Comparison of ENCODE assay signal across 24 mouse cellular contexts in the genomic region with DNA sequence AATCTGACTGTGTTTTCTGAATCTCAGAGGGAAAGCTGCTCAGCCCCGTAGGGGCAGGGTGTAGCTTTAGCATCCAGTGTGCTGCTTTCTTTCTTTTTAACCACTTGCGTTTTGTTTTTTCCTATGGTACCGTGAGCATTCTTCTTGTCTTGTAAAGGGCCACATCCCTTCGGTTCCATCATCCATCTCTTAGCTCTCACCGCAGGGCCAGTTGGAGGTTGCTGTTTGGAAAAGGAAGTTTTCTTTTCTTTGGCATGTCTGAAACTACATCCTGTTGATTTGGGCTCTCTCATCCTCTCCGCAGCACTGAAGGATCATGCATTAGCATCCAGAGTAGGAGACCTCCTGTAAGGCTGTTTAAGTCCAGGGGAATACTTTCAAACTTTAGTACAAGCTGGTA. TPM values are rescaled to one million over a fixed set of nuclear protein-coding genes. Genes with fewer than 3 reads are reported as not detected.
DNase-seq lines count a peak whose midpoint lies in the region; ATAC-seq and TF ChIP-seq lines count a peak whose summit lies in the region.
"Had no signal": no experiment of that assay in that cellular context is flagged by ENCODE, and none has a peak within 500 bp of the region (broad histone marks: within the 10 kb centered on the region; RNA-seq: fewer than 3 reads in every experiment).

No protein-coding gene starts in this region.

- TF ChIP-seq CTCF in kidney, postnatal 0 days (IDR thresholded peaks at IDR 0.05; ENCODE audit: low read depth) = no peak
- no peak for TF ChIP-seq CTCF in brain, embryonic 14.5 days (IDR thresholded peaks at IDR 0.05; ENCODE audit: borderline replicate concordance, extremely low read depth, insufficient read depth, insufficient read length)
- TF ChIP-seq CTCF in embryonic fibroblast, embryonic 13.5 days (IDR thresholded peaks at IDR 0.05; ENCODE audit: borderline replicate concordance, insufficient read depth, low read length) = no peak

- no peak overlapping the region for H3K4me2 ChIP-seq in heart, embryonic 11.5 days
- H3K4me2 ChIP-seq in kidney, postnatal 0 days (ENCODE audit: low read length) = no peak overlapping the region
- H3K4me2 ChIP-seq: limb, embryonic 15.5 days; lung, embryonic 14.5 days; midbrain, embryonic 13.5 days; neural tube, embryonic 12.5 days had no signal

- no peak overlapping the region for H3K9ac ChIP-seq in heart, embryonic 11.5 days (ENCODE audit: low read depth, low read length)
- H3K9ac ChIP-seq in kidney, postnatal 0 days (ENCODE audit: low read depth, low read length) = no peak overlapping the region
- H3K9ac ChIP-seq: limb, embryonic 15.5 days; liver, embryonic 14.5 days; lung, embryonic 14.5 days; midbrain, embryonic 13.5 days; neural tube, embryonic 12.5 days had no signal

- no peaks in the 10 kb centered on the region for H3K9me3 ChIP-seq in heart, embryonic 11.5 days (replicated peaks; ENCODE audit: control insufficient read depth, low read length)
- no peaks in the 10 kb centered on the region for H3K9me3 ChIP-seq in heart, embryonic 10.5 days
- H3K9me3 ChIP-seq in kidney, postnatal 0 days (replicated peaks; ENCODE audit: low read length) = no peaks in the 10 kb centered on the region
- H3K9me3 ChIP-seq: limb, embryonic 15.5 days; megakaryocyte, embryonic 14.5 days; midbrain, embryonic 13.5 days; neural tube, embryonic 12.5 days had no signal

- DNase-seq in heart, embryonic 10.5 days (ENCODE audit: low spot score) = no peak
- peak; percentile 75 for DNase-seq in kidney, postnatal 0 days (ENCODE audit: low spot score)
- no peak for DNase-seq in kidney, postnatal 14 days
- peak; percentile 37 for DNase-seq in brain, embryonic 14.5 days (ENCODE audit: low read depth)
- DNase-seq in right cerebral cortex, postnatal 10 days (ENCODE audit: low spot score in 2 of 2) = no peak
- DNase-seq: adrenal gland, adult 2 months; cerebellum, adult 18-20 months; cerebellum, postnatal 14 days; layer of hippocampus, adult 9-11 months; left cerebral cortex, postnatal 4 days; lung, embryonic 14.5 days; right cerebral cortex, postnatal 25 days; spleen, adult 18-20 months had no signal

- H3K4me3 ChIP-seq in heart, embryonic 11.5 days (ENCODE audit: low read depth, low read length) = no peak overlapping the region
- no peak overlapping the region for H3K4me3 ChIP-seq in heart, embryonic 10.5 days
- no peak overlapping the region for H3K4me3 ChIP-seq in kidney, postnatal 0 days (replicated peaks; ENCODE audit: low read depth, low read length)
- H3K4me3 ChIP-seq in embryonic fibroblast, embryonic 13.5 days (ENCODE audit: insufficient read depth, low read length) = no peak overlapping the region
- H3K4me3 ChIP-seq: left cerebral cortex, adult 2 months; limb, embryonic 15.5 days; megakaryocyte, embryonic 14.5 days; midbrain, embryonic 13.5 days; neural tube, embryonic 12.5 days had no signal

- no peak for TF ChIP-seq POLR2A in brain, embryonic 14.5 days (IDR thresholded peaks at IDR 0.05; ENCODE audit: borderline replicate concordance, extremely low read depth, insufficient read depth, insufficient read length, poor library complexity, severe bottlenecking)
- TF ChIP-seq POLR2A in embryonic fibroblast, embryonic 13.5 days (IDR thresholded peaks at IDR 0.05; ENCODE audit: low read depth, low read length) = no peak

- no peaks in the 10 kb centered on the region for H3K36me3 ChIP-seq in heart, embryonic 11.5 days (ENCODE audit: control insufficient read depth, insufficient read depth, low read length)
- peaks cover 10% of the 10 kb centered on the region; the same call in 1 of the 2 replicates for H3K36me3 ChIP-seq in heart, embryonic 10.5 days
- no peaks in the 10 kb centered on the region for H3K36me3 ChIP-seq in kidney, postnatal 0 days (ENCODE audit: insufficient read depth, low read length)
- H3K36me3 ChIP-seq: limb, embryonic 15.5 days; midbrain, embryonic 13.5 days; neural tube, embryonic 12.5 days had no signal

- ATAC-seq in heart, embryonic 11.5 days (replicated peaks; ENCODE audit: insufficient number of reproducible peaks, low FRiP score, low TSS enrichment) = no peak
- no peak for ATAC-seq in kidney, postnatal 0 days (replicated peaks; ENCODE audit: low FRiP score, low read depth)
- ATAC-seq: hindbrain, postnatal 0 days; intestine, postnatal 0 days; midbrain, embryonic 13.5 days had no signal

- H3K27me3 ChIP-seq in heart, embryonic 11.5 days (ENCODE audit: control insufficient read depth, insufficient read depth, low read length) = no peaks in the 10 kb centered on the region
- no peaks in the 10 kb centered on the region for H3K27me3 ChIP-seq in heart, embryonic 10.5 days (ENCODE audit: insufficient read depth, poor library complexity, severe bottlenecking)
- H3K27me3 ChIP-seq in kidney, postnatal 0 days (ENCODE audit: insufficient read depth, low read length) = no peaks in the 10 kb centered on the region
- H3K27me3 ChIP-seq: limb, embryonic 15.5 days; megakaryocyte, embryonic 14.5 days; midbrain, embryonic 13.5 days; neural tube, embryonic 12.5 days had no signal

- H3K4me1 ChIP-seq in heart, embryonic 11.5 days (ENCODE audit: control insufficient read depth, insufficient read depth, low read length) = no peaks in the 10 kb centered on the region
- H3K4me1 ChIP-seq in heart, embryonic 10.5 days = peaks cover 12% of the 10 kb centered on the region; the same call in 1 of the 2 replicates
- no peaks in the 10 kb centered on the region for H3K4me1 ChIP-seq in kidney, postnatal 0 days (replicated peaks; ENCODE audit: insufficient read depth, low read length)
- no peaks in the 10 kb centered on the region; the same call in 1 of the 2 replicates for H3K4me1 ChIP-seq in embryonic fibroblast, embryonic 13.5 days (ENCODE audit: control insufficient read depth, insufficient read depth, low read length)
- H3K4me1 ChIP-seq: limb, embryonic 15.5 days; megakaryocyte, embryonic 14.5 days; midbrain, embryonic 13.5 days; neural tube, embryonic 12.5 days had no signal

- H3K27ac ChIP-seq in heart, embryonic 11.5 days (ENCODE audit: low read depth, low read length) = peak overlapping the region; percentile 29; the same call in 1 of the 2 replicates
- H3K27ac ChIP-seq in heart, embryonic 10.5 days = no peak overlapping the region
- H3K27ac ChIP-seq in kidney, postnatal 0 days = no peak overlapping the region
- H3K27ac ChIP-seq in embryonic fibroblast, embryonic 13.5 days (ENCODE audit: insufficient read depth, low read length) = peak overlapping the region; percentile 40; the same call in 1 of the 2 replicates
- H3K27ac ChIP-seq: hindbrain, postnatal 0 days; left cerebral cortex, adult 2 months; limb, embryonic 15.5 days; liver, embryonic 14.5 days; midbrain, embryonic 13.5 days; neural tube, embryonic 12.5 days had no signal

- 48% methylated on average over 6 of the region's 6 CpGs for WGBS in heart, embryonic 11.5 days (ENCODE audit: insufficient replicate concordance)
- WGBS in heart, embryonic 10.5 days = 42% methylated on average over 6 of the region's 6 CpGs
- WGBS in kidney, postnatal 0 days = 43% methylated on average over 6 of the region's 6 CpGs

RNA-seq across cellular contexts. Expression of a gene that starts 25.1 kb away (rescaled TPM):
- 7.9 and 11.0 TPM in 2 replicates for polyA plus RNA-seq in heart, embryonic 11.5 days (2014; fragmentation: Nextera tagmentation; extraction: Ambion mirVana)
- polyA plus RNA-seq in heart, embryonic 10.5 days (2016; fragmentation: Nextera tagmentation; extraction: Ambion mirVana) = 9.9 and 10.7 TPM in 2 replicates
- polyA plus RNA-seq in kidney, postnatal 0 days (2015; fragmentation: Nextera tagmentation; extraction: Ambion mirVana) = 12.5 and 13.2 TPM in 2 replicates
- 3.2 and 4.9 TPM in 2 replicates for polyA plus RNA-seq in brain, embryonic 14.5 days (2012; rRNA removed)
- polyA plus RNA-seq in embryonic fibroblast, embryonic 13.5 days (2011; ENCODE audit: insufficient read length, low read depth, missing spikeins) = 10.4 and 14.7 TPM in 2 replicates

RNA-seq across cellular contexts. Expression of a gene that starts 25.4 kb away (rescaled TPM):
- polyA plus RNA-seq in heart, embryonic 11.5 days (2014; fragmentation: Nextera tagmentation; extraction: Ambion mirVana) = 100 and 111 TPM in 2 replicates
- 24.0 and 70.2 TPM in 2 replicates for polyA plus RNA-seq in heart, embryonic 10.5 days (2016; fragmentation: Nextera tagmentation; extraction: Ambion mirVana)
- not detected in 2 replicates for polyA plus RNA-seq in kidney, postnatal 0 days (2015; fragmentation: Nextera tagmentation; extraction: Ambion mirVana)
- 0.16 and 0.25 TPM in 2 replicates for polyA plus RNA-seq in brain, embryonic 14.5 days (2012; rRNA removed)
- polyA plus RNA-seq in embryonic fibroblast, embryonic 13.5 days (2011; ENCODE audit: insufficient read length, low read depth, missing spikeins) = not detected in 2 replicates
- polyA plus RNA-seq: adrenal gland, adult 2 months; forebrain, embryonic 11.5 days; hindbrain, postnatal 0 days; liver, embryonic 14.5 days; midbrain, embryonic 13.5 days had no signal

Comparison
In these comparisons a context has a peak if more than half of its experiments do, and no peak if none do; other contexts are left out.
1. H3K27ac ChIP-seq: peak in heart, embryonic 11.5 days (single experiment) and embryonic fibroblast, embryonic 13.5 days (single experiment); none in heart, embryonic 10.5 days (single experiment) and kidney, postnatal 0 days (single experiment).
2. DNase-seq: peak in kidney, postnatal 0 days (single experiment) and brain, embryonic 14.5 days (single experiment); none in heart, embryonic 10.5 days (single experiment), kidney, postnatal 14 days (single experiment) and right cerebral cortex, postnatal 10 days (0 of 2).
3. RNA of a gene that starts 25.4 kb away (polyA plus RNA-seq): 100 to 111 TPM in heart, embryonic 11.5 days and 24.0 to 70.2 TPM in heart, embryonic 10.5 days; not detected in embryonic fibroblast, embryonic 13.5 days, 0.16 to 0.25 TPM in brain, embryonic 14.5 days and not detected in kidney, postnatal 0 days; every median in the first group is over 10 times any median in the second.